Mouse (Mus musculus) embryonic fibroblast, embryonic 13.5 days (primary cell): Measurements from ENCODE around the gene Aspscr1.

Experiments used
- CTCF ChIP-seq: IDR thresholded peaks from 2 replicates; pipeline ENCODE4 v1.5.1; 2011; ENCODE audit warnings: mild to moderate bottlenecking, control low read depth, low read length, moderate library complexity, borderline replicate concordance; ENCODE audit not compliant: insufficient read depth
- POLR2A ChIP-seq: IDR thresholded peaks from 2 replicates; pipeline ENCODE4 v1.6.1; 2011; ENCODE audit warnings: low read depth, mild to moderate bottlenecking, control low read depth, low read length, moderate library complexity

GRCm38 (mm10) chr11:120631726-120632448 lies 40.9 kb upstream of the Aspscr1 start:
- TF ChIP-seq CTCF (no peak), POLR2A (no peak; the same call in 1 of the 2 replicates)
